ENCODE assay signal across 18 mouse cellular contexts in the genomic region with DNA sequence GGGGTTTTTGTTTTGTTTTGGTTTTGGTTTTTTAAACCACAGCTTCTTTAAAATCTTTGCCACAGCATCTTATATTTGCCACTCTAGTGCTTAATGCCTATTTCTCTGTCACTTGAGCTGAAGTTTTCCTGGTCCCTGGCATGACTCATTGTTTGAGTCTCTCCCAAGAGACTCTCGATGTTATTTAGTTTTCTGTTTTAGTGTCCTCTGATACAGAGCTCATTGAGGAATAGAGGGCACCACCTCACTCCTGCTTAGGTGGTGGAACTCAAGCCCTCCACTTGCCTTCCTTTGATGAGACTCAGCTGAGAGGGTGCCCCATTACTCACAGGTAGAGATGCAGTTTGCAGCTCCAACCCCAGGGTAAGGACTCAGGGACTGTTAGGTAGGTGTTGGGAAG.
"Had no signal": no experiment of that assay in that cellular context is flagged by ENCODE, and none has a peak within 500 bp of the region (broad histone marks: within the 10 kb centered on the region; RNA-seq: fewer than 3 reads in every experiment).

No protein-coding gene starts in this region.

- H3K4me2 ChIP-seq: liver, embryonic 13.5 days; lung, embryonic 14.5 days; midbrain, embryonic 11.5 days; neural tube, embryonic 12.5 days; neural tube, embryonic 15.5 days; stomach, embryonic 15.5 days had no signal

- ATAC-seq: intestine, postnatal 0 days had no signal

- H3K4me3 ChIP-seq: left cerebral cortex, adult 2 months; liver, embryonic 13.5 days; neural tube, embryonic 12.5 days; neural tube, embryonic 15.5 days; stomach, embryonic 15.5 days had no signal

- H3K9ac ChIP-seq: liver, embryonic 13.5 days; lung, embryonic 14.5 days; neural tube, embryonic 12.5 days; neural tube, embryonic 15.5 days; stomach, embryonic 15.5 days had no signal

- H3K36me3 ChIP-seq: liver, embryonic 13.5 days; neural tube, embryonic 12.5 days; neural tube, embryonic 15.5 days; stomach, embryonic 15.5 days had no signal

- H3K27me3 ChIP-seq: liver, embryonic 13.5 days; neural tube, embryonic 12.5 days; neural tube, embryonic 15.5 days; stomach, embryonic 15.5 days had no signal

- H3K27ac ChIP-seq: kidney, postnatal 0 days; left cerebral cortex, adult 2 months; liver, embryonic 13.5 days; neural tube, embryonic 12.5 days; neural tube, embryonic 15.5 days; stomach, embryonic 15.5 days had no signal

- H3K4me1 ChIP-seq: liver, embryonic 13.5 days; neural tube, embryonic 12.5 days; neural tube, embryonic 15.5 days; stomach, embryonic 15.5 days had no signal

- H3K9me3 ChIP-seq: liver, embryonic 13.5 days; neural tube, embryonic 12.5 days; neural tube, embryonic 15.5 days; stomach, embryonic 15.5 days had no signal

- DNase-seq: kidney, adult 2 months; kidney, postnatal 25 days; layer of hippocampus, postnatal 36 days; liver, embryonic 13.5 days; lung, embryonic 14.5 days; lung, postnatal 4 days; midbrain, embryonic 14.5 days; retina, postnatal 1 day; right cerebral cortex, postnatal 25 days; spleen, adult 18-20 months; thymus, postnatal 36 days had no signal
